Mouse (Mus musculus) megakaryocyte, embryonic 14.5 days (primary cell): Measurements from ENCODE around the gene Tmem63c.

Experiments used
- FLI1 ChIP-seq: IDR thresholded peaks from 2 replicates; pipeline ENCODE4 v1.6.1; 2012; ENCODE audit warnings: low read length, inconsistent platforms, mixed read lengths
- GATA1 ChIP-seq: IDR thresholded peaks from 3 replicates; pipeline ENCODE4 v1.6.1; 2012; ENCODE audit warnings: mixed read lengths, low read length, inconsistent platforms, borderline replicate concordance

- TF ChIP-seq FLI1 (no peak), GATA1 (no peak)
Observed at GRCm38 (mm10) chr12:87029251-87029976, 8.3 kb downstream of the Tmem63c start.
